Mouse (Mus musculus): ENCODE results near the gene Ehbp1. TPM values are rescaled to one million over a fixed set of nuclear protein-coding genes. Genes with fewer than 3 reads are reported as not detected.

The Ehbp1 gene
- polyA plus RNA-seq, 1 experiment: 0.04 TPM

DNA sequence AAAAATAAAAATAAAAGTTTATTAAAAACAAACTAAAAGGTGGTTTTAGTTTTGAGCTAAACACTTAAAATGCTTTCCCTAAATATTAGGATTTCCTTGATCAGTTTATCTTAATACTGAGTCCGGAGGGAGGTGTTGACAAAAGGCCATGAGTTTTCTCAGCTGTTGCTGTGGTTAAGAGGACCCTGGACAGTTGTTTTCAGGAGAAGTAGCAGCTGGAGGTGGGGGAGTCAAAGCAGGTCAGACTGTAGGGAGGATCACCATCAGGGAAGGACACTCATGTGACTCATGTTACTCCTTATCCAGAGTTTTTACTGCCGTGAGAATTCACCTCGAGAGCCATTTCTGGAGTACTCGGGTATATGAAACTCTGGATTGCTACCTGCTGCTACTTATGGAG, 280.4 kb downstream of the Ehbp1 start:
- H3K27me3 ChIP-seq (ENCODE audit: control insufficient read depth): no peaks in the 10 kb centered on the region
- TF ChIP-seq GATA1 (IDR thresholded peaks at IDR 0.05; ENCODE audit: low read length) (no peak), TAL1 (IDR thresholded peaks at IDR 0.05; ENCODE audit: low read length) (no peak)
- peaks cover 2% of the 10 kb centered on the region; the same call in 1 of the 2 replicates for H3K36me3 ChIP-seq (ENCODE audit: control insufficient read depth)
- no peaks in the 10 kb centered on the region for H3K4me1 ChIP-seq (ENCODE audit: control insufficient read depth)
- H3K4me3 ChIP-seq (replicated peaks): no peak overlapping the region
- no peaks in the 10 kb centered on the region for H3K9me3 ChIP-seq (ENCODE audit: control insufficient read depth, low read length)

DNA sequence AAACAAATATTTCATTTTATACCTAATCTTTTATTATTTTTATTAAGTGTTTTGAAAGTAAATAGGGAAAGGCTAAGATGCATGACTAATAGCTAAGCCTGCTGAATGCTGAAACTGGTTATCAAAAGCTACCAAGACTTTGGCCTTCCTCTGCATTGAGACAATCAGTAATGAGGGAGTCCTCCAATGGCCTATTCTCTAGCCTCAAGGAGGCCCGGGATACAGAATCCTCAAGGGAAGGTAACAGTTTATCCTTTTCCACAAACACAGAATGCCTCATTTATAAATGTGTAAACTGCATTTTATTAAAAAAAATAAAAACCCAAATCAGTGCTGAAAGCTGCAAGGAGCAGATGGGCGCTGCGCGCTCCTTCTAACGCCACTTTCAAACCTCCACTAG, 284.6 kb downstream of the Ehbp1 start:
- H3K4me1 ChIP-seq (ENCODE audit: control insufficient read depth): no peaks in the 10 kb centered on the region
- no peaks in the 10 kb centered on the region for H3K9me3 ChIP-seq (ENCODE audit: control insufficient read depth, low read length)
- H3K27me3 ChIP-seq (ENCODE audit: control insufficient read depth): no peaks in the 10 kb centered on the region
- TF ChIP-seq TAL1 (IDR thresholded peaks at IDR 0.05; ENCODE audit: low read length) (no peak), GATA1 (IDR thresholded peaks at IDR 0.05; ENCODE audit: low read length) (no peak)
- H3K36me3 ChIP-seq (ENCODE audit: control insufficient read depth): no peaks in the 10 kb centered on the region; the same call in 1 of the 2 replicates
- no peak overlapping the region for H3K4me3 ChIP-seq (replicated peaks)

DNA sequence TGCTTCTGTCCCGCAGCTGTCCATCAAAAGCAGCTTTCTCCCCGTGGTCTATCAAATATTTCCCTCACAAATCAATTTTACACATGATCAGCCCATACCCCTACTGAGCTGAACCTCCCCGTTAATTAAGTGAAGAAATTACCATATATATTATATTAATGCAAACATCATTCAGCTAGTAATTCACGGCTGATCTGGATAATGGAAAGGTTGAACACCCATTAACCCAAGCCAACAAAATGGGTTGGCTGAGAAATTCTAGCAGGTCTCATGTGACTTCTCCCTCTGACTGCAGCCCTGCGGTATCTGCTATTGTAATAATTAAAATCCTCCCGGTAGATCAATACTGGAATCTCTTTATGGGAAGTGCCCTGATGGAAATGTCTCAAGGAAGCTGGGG, 286.2 kb downstream of the Ehbp1 start:
- Histone ChIP-seq H3K9me3 (ENCODE audit: control insufficient read depth, low read length) (no peaks in the 10 kb centered on the region), H3K27me3 (ENCODE audit: control insufficient read depth) (no peaks in the 10 kb centered on the region), H3K4me1 (ENCODE audit: control insufficient read depth) (no peaks in the 10 kb centered on the region), H3K4me3 (replicated peaks) (no peak overlapping the region), H3K36me3 (ENCODE audit: control insufficient read depth) (no peaks in the 10 kb centered on the region; the same call in 1 of the 2 replicates)
- no peak for TF ChIP-seq GATA1 (IDR thresholded peaks at IDR 0.05; ENCODE audit: low read length)
- no peak for TF ChIP-seq TAL1 (IDR thresholded peaks at IDR 0.05; ENCODE audit: low read length)

DNA sequence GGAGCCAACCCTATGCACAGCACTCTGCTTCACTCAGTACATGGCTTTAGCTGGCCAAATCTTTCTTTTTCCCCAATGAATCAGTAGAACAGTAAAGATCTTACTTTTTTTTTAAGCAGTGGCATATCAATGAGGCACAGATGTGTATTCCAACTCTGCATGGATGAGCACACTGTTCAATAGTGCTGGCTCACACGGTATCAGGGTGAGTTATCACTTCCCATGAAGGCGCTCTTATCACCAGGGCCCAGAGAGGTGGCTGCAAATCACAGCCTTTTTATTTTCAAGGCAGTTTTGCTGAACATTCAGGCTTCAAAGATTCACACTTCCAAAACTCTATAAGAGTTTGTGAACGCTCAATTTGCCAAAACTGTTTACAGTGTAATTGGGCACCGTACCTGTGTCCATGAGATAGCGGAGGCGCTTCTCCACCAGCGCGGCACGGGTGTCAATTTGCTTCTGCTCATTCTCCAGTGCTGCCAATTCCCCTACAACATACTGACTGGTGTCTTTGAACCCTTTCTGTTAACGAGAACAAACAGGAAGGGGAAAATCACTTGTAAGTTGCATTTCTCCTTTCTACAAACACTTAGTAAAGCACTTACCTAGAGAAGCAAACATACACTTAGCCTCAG, 288.9 kb downstream of the Ehbp1 start:
- no peaks in the 10 kb centered on the region for H3K9me3 ChIP-seq (ENCODE audit: control insufficient read depth, low read length)
- H3K4me3 ChIP-seq (replicated peaks): no peak overlapping the region
- no peak for TF ChIP-seq TAL1 (IDR thresholded peaks at IDR 0.05; ENCODE audit: low read length)
- no peak for TF ChIP-seq GATA1 (IDR thresholded peaks at IDR 0.05; ENCODE audit: low read length)

DNA sequence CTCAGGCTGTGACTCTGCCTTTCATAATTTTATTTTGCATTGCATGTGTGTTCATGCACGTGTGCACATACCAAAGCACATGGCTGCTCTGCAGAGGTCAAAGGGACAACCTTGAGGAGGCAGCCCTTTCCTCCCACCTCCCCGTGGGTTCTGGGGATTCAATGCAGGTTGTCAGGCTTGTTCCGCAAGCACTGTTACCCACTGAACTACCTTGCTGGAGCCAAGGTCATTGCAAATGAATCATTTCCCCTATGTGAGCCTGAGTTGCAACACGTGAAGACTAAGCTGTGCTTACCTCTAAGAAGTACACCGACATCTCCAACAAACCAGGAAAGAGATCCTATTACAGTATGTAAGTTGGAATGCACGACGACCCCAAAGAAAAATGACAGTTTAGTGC, 291.2 kb downstream of the Ehbp1 start:
- no peaks in the 10 kb centered on the region for H3K27me3 ChIP-seq (ENCODE audit: control insufficient read depth)
- no peaks in the 10 kb centered on the region for H3K9me3 ChIP-seq (ENCODE audit: control insufficient read depth, low read length)
- H3K4me3 ChIP-seq (replicated peaks): no peak overlapping the region
- no peak for TF ChIP-seq GATA1 (IDR thresholded peaks at IDR 0.05; ENCODE audit: low read length)
- no peak for TF ChIP-seq TAL1 (IDR thresholded peaks at IDR 0.05; ENCODE audit: low read length)
- H3K4me1 ChIP-seq (ENCODE audit: control insufficient read depth): no peaks in the 10 kb centered on the region
- no peaks in the 10 kb centered on the region for H3K36me3 ChIP-seq (ENCODE audit: control insufficient read depth)

More for the DNA sequence above, 288.9 kb downstream of the Ehbp1 start:
- H3K36me3 ChIP-seq (ENCODE audit: control insufficient read depth): no peaks in the 10 kb centered on the region
- no peaks in the 10 kb centered on the region for H3K27me3 ChIP-seq (ENCODE audit: control insufficient read depth)
- H3K4me1 ChIP-seq (ENCODE audit: control insufficient read depth): no peaks in the 10 kb centered on the region

DNA sequence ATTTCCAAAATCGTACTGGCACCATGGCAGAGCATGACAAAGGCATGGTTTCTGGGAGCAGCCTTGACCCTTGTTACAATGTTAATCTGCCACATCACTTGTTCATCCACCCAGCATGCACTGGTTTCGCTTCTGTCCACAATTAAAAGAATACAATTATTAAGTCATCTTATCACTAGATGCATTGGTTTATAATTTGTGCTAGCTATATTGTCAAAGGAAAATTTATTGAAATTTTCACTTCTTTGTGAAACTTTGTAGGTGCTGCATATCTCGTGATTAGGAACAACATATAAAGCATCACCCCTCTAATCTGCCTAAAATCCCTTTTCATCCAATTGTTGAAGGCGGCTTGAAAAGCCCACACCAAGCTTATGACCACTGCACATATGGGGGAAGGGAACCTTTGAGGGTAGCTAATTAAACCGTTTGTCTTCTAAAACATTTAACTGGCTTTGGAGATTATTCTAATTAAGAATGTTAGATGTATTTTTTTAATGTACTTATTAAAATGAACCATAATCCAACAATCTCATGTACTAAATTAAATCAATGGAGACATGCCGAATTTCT, 302.2 kb downstream of the Ehbp1 start:
- no peak overlapping the region for H3K4me3 ChIP-seq (replicated peaks)
- H3K9me3 ChIP-seq (ENCODE audit: control insufficient read depth, low read length): no peaks in the 10 kb centered on the region
- no peaks in the 10 kb centered on the region for H3K27me3 ChIP-seq (ENCODE audit: control insufficient read depth)
- no peaks in the 10 kb centered on the region for H3K36me3 ChIP-seq (ENCODE audit: control insufficient read depth)
- TF ChIP-seq GATA1 (IDR thresholded peaks at IDR 0.05; ENCODE audit: low read length): no peak
- TF ChIP-seq TAL1 (IDR thresholded peaks at IDR 0.05; ENCODE audit: low read length): no peak
- no peaks in the 10 kb centered on the region for H3K4me1 ChIP-seq (ENCODE audit: control insufficient read depth)

DNA sequence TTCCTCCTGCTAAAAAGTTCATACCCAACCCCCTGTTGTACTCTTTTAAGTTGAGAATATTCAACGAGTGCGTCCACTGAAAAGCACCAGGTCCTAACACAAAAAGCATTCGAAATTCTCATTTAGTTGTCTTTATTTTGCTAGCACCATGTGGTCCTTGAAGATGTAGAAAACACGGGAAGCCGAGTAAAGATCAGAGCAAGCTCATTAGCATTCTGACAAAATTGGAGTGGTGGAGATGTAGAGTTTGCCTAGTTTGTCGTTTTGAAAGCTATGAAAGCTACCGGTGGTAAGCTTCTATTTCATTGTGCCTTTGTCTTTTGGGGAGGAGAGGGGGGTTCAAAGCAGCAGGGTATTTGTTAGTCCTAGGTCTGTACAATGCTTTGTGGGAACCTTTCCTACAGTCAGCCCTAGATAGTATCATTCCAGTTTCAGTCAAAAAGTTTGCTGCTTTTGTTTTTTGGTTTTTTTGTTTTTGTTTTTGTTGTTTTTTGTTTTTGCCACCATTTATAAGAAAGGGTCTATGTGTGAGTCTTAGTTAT, 307.5 kb downstream of the Ehbp1 start:
- Histone ChIP-seq H3K4me3 (replicated peaks) (no peak overlapping the region), H3K9me3 (ENCODE audit: control insufficient read depth, low read length) (no peaks in the 10 kb centered on the region), H3K27me3 (ENCODE audit: control insufficient read depth) (no peaks in the 10 kb centered on the region), H3K4me1 (ENCODE audit: control insufficient read depth) (no peaks in the 10 kb centered on the region), H3K36me3 (ENCODE audit: control insufficient read depth) (no peaks in the 10 kb centered on the region)
- TF ChIP-seq GATA1 (IDR thresholded peaks at IDR 0.05; ENCODE audit: low read length) (no peak), TAL1 (IDR thresholded peaks at IDR 0.05; ENCODE audit: low read length) (no peak)

DNA sequence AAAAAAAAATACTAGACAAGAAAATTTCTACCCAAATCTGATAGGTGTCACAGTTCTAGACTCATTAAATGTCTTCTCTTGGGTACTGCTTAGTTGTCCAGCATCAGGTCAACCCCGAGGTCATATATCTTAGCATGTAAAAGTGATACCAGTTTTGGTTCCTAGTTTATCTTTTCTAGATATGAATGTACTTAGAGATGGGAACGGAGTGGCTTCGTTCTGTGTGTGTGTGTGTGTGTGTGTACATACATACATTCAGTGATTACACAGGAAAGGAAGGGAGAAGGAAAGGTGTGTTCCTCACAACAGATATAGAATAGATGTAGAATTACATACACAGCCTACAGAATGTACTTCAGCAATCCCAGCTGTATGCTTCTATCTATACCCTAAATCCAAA, 308.5 kb downstream of the Ehbp1 start:
- H3K9me3 ChIP-seq (ENCODE audit: control insufficient read depth, low read length): no peaks in the 10 kb centered on the region
- H3K4me1 ChIP-seq (ENCODE audit: control insufficient read depth): no peaks in the 10 kb centered on the region
- no peak overlapping the region for H3K4me3 ChIP-seq (replicated peaks)
- H3K36me3 ChIP-seq (ENCODE audit: control insufficient read depth): no peaks in the 10 kb centered on the region
- TF ChIP-seq GATA1 (IDR thresholded peaks at IDR 0.05; ENCODE audit: low read length) (no peak), TAL1 (IDR thresholded peaks at IDR 0.05; ENCODE audit: low read length) (no peak)
- no peaks in the 10 kb centered on the region for H3K27me3 ChIP-seq (ENCODE audit: control insufficient read depth)

DNA sequence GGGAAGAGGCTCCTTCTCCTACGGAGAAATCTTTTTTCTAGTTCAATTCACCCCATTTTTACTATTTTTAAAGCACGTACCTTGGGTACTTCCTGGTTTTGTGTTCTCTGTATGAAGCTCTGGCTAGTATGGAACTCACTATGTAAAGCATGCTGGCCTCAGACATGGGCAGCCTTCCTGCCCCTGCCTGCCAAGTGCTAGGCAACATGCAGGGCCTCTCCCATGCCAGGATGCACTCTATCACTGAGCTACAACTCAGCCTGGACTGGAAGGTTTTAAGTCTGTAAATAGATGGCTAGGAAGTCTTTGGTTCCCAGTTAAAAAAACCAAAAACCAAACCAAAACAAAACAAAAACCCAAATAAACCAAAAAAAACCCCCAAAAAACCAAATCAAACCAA, 321.5 kb downstream of the Ehbp1 start:
- Histone ChIP-seq H3K4me1 (ENCODE audit: control insufficient read depth) (no peaks in the 10 kb centered on the region), H3K9me3 (ENCODE audit: control insufficient read depth, low read length) (no peaks in the 10 kb centered on the region), H3K4me3 (replicated peaks) (no peak overlapping the region), H3K36me3 (ENCODE audit: control insufficient read depth) (no peaks in the 10 kb centered on the region), H3K27me3 (ENCODE audit: control insufficient read depth) (no peaks in the 10 kb centered on the region)
- no peak for TF ChIP-seq GATA1 (IDR thresholded peaks at IDR 0.05; ENCODE audit: low read length)
- TF ChIP-seq TAL1 (IDR thresholded peaks at IDR 0.05; ENCODE audit: low read length): no peak

All from erythroblast, embryonic 14.5 days (primary cell).